Mouse (Mus musculus) cerebellum, adult 2 months (tissue): ENCODE results near the gene Donson.

Experiments
- CTCF ChIP-seq: fragments of 200-500 bp; IDR thresholded peaks from 2 replicates; pipeline ENCODE4 v1.5.1; 2011; ENCODE audit warnings: low read depth, mild to moderate bottlenecking, control low read depth, low read length, moderate library complexity, borderline replicate concordance; ENCODE audit not compliant: insufficient read depth
- POLR2A ChIP-seq: fragments of 200-500 bp; IDR thresholded peaks from 2 replicates; pipeline ENCODE4 v1.6.1; 2011; ENCODE audit warnings: low read length, control low read depth, borderline replicate concordance; ENCODE audit not compliant: insufficient read depth

DNA sequence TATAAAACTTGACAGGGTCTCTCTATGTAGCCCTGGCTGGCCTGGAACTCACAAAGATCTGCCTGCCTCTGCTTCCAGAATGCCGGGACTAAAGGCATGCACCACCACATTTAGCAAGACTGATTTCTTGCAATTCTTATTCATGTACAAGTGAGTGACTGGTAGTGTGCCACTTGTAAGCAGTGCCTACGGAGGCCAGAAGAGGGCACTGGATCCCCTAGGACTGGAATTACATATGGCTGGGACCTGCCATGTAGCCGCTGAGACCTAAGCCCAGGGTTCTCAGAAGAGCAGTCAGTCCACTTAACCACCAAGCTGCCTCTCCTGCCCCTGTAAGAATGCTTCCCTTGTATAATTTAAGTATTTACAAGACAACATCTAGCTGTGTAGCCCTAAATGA, 35.7 kb upstream of the Donson start:
- TF ChIP-seq POLR2A (no peak), CTCF (peak; percentile 80)
